Mouse (Mus musculus) heart, adult 8-10 months (tissue): ENCODE results near the gene Tdrd12. TPM values are rescaled to one million over a fixed set of nuclear protein-coding genes. Genes with fewer than 3 reads are reported as not detected.
A peak's percentile ranks its signal among the peaks of the same experiment; 100 is the strongest.
"Not testable (repeated sequence)": the region's sequence is repeated elsewhere in the genome, so short reads cannot be mapped to it uniquely, and the experiment has no call there.

Experiments
- DNase-seq: peaks from one replicate; pipeline ENCODE4 v3.0.0; 2022; ENCODE audit warnings: low spot score
- total RNA-seq, 4 experiments: library from RNA; stranded (reverse); gene quantifications; 2 replicates each; pipeline ENCODE4 v1.2.4; 2022

Gene Tdrd12
- total RNA-seq, 4 experiments from 2014 or later = 0.08 to 0.16 TPM; not detected in 2

DNA sequence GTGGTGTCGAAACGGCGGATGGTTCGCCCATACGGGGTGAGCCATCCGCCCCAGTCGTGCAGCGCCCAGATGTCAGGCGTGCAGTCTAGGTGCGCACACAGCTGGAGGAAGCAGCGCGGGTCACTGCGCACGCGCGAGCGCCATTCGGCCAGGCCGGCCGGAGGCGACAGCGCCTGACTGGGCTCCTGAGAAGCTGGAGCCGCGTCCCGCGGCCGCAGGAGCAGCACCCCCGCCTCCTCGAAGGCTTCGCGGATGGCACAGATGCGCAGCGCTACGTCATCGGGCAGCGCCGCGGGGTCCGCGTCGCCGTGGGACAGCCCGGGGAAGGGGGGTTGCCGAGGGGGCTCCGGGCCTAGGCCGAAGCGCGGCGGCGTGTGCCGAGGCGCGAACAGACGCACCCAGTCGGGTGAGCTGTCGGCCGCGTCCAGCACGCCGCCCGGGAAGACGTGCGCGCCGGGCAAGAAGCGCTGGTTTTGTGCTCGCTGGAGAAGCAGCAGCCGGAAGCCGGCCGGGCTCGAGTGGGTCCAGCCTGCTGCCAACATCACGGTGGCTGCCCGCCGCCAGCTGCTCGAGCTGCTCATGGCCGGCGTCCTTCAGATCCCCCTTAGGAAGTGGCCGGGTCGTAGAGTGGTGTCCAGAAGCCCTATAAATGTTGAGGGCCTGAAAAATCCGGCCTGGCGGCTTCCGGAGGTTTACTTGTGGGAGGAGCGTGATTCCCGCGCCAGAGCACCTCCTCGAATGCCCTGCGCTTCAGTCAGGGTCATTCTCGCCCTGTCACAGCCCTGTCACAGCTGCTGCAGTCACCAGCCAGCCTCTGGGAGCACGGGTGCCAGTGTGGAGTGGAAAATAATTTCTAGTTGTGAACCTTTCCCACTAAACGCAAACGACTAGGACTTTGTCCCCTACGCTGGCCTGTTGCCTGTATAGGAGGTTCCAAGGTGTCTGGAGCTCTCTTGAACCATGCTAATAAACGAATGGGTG lies 18.0 kb upstream of the Tdrd12 start:
- peak; percentile 80 for DNase-seq

- DNase-seq = no peak
These were observed 17.1 kb upstream of the Tdrd12 start for GRCm38 (mm10) chr7:35554605-35555175.

DNA sequence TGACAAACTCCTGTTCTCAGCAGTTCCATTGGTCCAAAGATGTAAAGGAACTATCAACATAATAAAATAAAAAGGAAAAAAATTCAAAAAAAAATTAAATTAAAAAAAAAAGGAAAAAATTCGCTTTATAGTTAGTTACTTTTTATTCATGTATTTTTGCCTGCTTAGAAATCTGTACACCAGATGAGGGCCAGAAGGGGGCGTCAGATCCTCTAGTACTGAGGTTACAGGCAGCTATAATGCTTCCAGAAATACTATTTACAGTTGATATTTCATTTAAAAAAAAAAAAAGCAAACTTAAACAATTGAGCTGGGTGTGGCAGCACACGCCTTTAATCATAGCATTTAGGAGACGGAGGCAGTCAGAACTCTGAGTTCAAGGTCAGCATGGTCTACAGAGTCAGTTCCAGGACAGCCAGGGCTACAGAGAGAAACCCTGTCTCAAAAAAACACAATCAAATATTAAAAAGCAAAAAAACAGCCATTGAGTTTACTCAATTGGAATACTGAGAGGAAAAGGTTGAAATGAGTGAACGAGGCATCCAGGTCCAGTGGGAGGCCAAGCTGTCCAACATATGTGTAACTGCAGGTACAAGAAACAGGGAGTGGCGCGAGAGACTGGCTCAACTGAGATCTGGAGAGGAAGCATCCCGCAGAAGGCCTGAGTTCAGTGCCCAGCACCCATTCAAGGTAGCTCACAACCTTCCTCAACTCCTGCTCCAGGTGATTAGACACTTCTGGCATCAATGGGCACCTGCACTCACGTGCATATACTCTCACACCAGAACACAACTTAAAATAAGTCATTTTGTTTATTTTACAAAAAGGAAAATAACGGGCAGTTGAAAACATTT lies 16.4 kb upstream of the Tdrd12 start:
- no peak for DNase-seq

GRCm38 (mm10) chr7:35545881-35546280 lies 8.3 kb upstream of the Tdrd12 start:
- peak; percentile 40 for DNase-seq

- no peak for DNase-seq
These were observed 1.6 kb downstream of the Tdrd12 start for GRCm38 (mm10) chr7:35535750-35536512.

- not testable (repeated sequence) for DNase-seq
These were observed 7.0 kb downstream of the Tdrd12 start for GRCm38 (mm10) chr7:35530544-35530943.

DNA sequence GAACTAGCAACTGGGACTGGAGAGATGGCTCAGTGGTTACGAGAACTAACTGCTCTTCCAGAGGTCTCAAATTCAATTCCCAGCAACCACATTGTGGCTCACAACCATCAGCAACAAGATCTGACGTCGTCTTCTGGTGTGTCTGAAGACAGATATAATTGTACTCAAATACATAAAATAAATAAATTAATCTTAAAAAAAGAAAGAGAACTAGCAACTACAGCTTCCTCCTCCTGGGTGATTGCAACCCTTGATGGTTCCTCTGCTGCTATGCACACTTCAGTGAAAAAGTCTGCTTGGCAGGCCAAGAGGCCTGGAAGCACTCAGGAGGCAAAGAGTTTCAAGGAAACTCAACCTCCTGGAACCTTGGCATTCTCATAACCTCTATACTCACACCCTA lies 7.5 kb downstream of the Tdrd12 start:
- no peak for DNase-seq

- no peak for DNase-seq
These were observed 10.8 kb downstream of the Tdrd12 start for GRCm38 (mm10) chr7:35526795-35527194.

GRCm38 (mm10) chr7:35501995-35502394 lies 35.5 kb downstream of the Tdrd12 start:
- DNase-seq = no peak

DNA sequence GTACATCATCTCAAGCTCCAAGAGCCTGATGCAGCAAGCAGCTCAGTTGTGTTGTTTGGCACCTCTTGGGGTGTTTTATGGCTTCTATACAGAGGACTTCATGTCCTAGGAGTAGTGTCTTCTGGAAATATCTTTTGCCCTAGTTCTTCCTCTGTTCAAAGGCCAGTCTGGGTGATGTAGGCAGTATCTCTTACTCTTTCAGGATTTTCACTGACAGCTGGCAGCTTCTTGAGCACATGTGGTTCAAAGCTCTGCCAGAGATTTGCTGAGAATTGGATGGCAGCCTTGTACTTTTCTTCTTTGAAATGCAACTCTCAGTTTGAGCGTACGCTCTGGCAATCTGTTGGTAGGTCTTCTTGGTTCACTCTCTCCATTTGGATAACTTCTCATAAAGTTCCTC lies 40.0 kb downstream of the Tdrd12 start:
- no peak for DNase-seq

- no peak for DNase-seq
These were observed 46.5 kb downstream of the Tdrd12 start for GRCm38 (mm10) chr7:35491005-35491404.

- no peak for DNase-seq
These were observed 47.4 kb downstream of the Tdrd12 start for GRCm38 (mm10) chr7:35490186-35490585.

GRCm38 (mm10) chr7:35486553-35486952 lies 51.0 kb downstream of the Tdrd12 start:
- DNase-seq = no peak

GRCm38 (mm10) chr7:35485126-35485525 lies 52.4 kb downstream of the Tdrd12 start:
- no peak for DNase-seq

DNA sequence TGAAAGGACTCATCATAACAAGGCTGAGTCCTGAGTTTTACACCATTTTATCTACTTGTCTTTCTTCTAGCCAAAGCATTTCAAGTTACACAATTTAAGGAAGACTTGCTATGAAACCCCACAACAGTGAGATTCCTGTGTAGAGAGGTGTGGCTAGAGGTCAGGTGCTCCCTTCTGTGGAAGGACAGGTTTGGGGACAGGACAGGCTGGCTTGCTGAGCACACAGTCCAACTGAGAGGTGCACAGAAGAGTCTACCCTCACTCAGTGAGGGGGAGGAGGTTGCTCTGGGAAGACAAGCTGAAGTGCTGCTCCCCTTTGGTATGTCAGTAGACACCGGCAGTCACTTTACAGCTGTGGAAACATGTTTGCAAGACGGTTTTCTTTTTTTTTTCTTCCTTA lies 61.1 kb downstream of the Tdrd12 start:
- DNase-seq = no peak

- DNase-seq = no peak
These were observed 66.8 kb downstream of the Tdrd12 start for GRCm38 (mm10) chr7:35470794-35471193.

GRCm38 (mm10) chr7:35467856-35468255 lies 69.7 kb downstream of the Tdrd12 start:
- DNase-seq = no peak

GRCm38 (mm10) chr7:35465027-35465426 lies 72.5 kb downstream of the Tdrd12 start:
- no peak for DNase-seq

GRCm38 (mm10) chr7:35460971-35461370 lies 76.6 kb downstream of the Tdrd12 start:
- DNase-seq = no peak

DNA sequence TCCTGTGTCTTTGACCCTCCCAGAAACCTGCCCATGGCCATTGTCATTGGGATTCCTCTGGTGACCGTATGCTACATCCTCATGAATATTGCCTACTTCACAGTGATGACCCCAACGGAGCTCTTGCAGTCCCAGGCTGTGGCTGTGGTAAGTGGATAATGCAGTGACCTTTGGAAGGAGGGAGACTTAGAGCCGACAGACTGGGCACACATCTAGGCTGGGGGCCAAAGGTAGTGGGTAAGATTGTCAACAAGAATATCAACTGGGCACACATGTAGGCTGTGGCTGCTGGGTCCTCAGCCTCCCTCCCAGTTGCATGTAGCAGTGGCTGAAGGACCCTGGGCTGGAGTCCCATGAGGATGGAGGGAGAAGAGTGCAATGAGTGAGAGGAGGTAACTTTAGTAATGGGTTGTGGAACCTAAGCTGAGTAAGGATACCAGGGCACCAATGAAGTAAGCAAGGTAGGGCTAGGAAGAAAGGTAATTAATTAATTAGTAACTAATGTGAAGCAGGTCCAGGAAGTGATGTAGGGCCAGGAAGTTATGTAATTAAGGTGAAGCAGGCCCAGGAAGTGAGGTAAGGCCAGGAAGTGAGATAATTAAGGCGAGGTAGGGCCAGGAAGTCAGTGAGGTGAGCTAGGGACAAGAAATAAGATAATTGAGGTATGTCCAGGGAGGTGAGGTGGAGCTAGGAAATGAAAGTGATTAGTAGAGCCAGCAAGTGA lies 81.3 kb downstream of the Tdrd12 start:
- no peak for DNase-seq

GRCm38 (mm10) chr7:35448867-35449266 lies 88.7 kb downstream of the Tdrd12 start:
- DNase-seq = no peak
